Mouse (Mus musculus) adrenal gland, postnatal 36 days (tissue): ENCODE results near the gene Hoxc12. TPM values are rescaled to one million over a fixed set of nuclear protein-coding genes. Genes with fewer than 3 reads are reported as not detected.

Experiments
- DNase-seq, 2 experiments: peaks; one replicate each; pipeline ENCODE4 v3.0.0; 2021; ENCODE audit warnings: mixed read lengths in 1 of 2
- total RNA-seq, 2 experiments: library from RNA; stranded (reverse); gene quantifications; 2 replicates each; pipeline ENCODE4 v1.2.3; 2021

The Hoxc12 gene
- total RNA-seq, 2 experiments from 2014 or later = not detected

GRCm38 (mm10) chr15:102937036-102937666 is 594 bp downstream of the Hoxc12 start:
- no peak for DNase-seq

GRCm38 (mm10) chr15:102939256-102940155 is 2.9 kb downstream of the Hoxc12 start:
- no peak for DNase-seq

GRCm38 (mm10) chr15:102942739-102943467 is 6.3 kb downstream of the Hoxc12 start:
- no peak for DNase-seq

GRCm38 (mm10) chr15:102943468-102943813 is 6.9 kb downstream of the Hoxc12 start:
- DNase-seq = no peak

- no peak for DNase-seq
Measured at GRCm38 (mm10) chr15:102945185-102946077, 8.9 kb downstream of the Hoxc12 start.

- DNase-seq = no peak
Measured at GRCm38 (mm10) chr15:102947276-102947675, 10.7 kb downstream of the Hoxc12 start.

- no peak for DNase-seq
Measured at GRCm38 (mm10) chr15:102948842-102949241, 12.3 kb downstream of the Hoxc12 start.

GRCm38 (mm10) chr15:102949696-102950095 is 13.1 kb downstream of the Hoxc12 start:
- DNase-seq = no peak

- no peak for DNase-seq
Measured at GRCm38 (mm10) chr15:102950877-102951276, 14.3 kb downstream of the Hoxc12 start.

GRCm38 (mm10) chr15:102953561-102953960 is 17.0 kb downstream of the Hoxc12 start:
- DNase-seq = no peak

GRCm38 (mm10) chr15:102954192-102955006 is 17.8 kb downstream of the Hoxc12 start, which contains the start of gene Hoxc11:
TSS of gene Hoxc11 (plus strand) at chr15:102954427.
- DNase-seq = no peak

- DNase-seq = no peak
Measured at GRCm38 (mm10) chr15:102955007-102955382, 18.4 kb downstream of the Hoxc12 start.

- DNase-seq = no peak
Measured at GRCm38 (mm10) chr15:102955833-102956640, 19.5 kb downstream of the Hoxc12 start.

- DNase-seq = no peak
Measured at GRCm38 (mm10) chr15:102956906-102957305, 20.3 kb downstream of the Hoxc12 start.

- DNase-seq = no peak
Measured at GRCm38 (mm10) chr15:102959663-102960191, 23.2 kb downstream of the Hoxc12 start.

- DNase-seq = no peak
Measured at GRCm38 (mm10) chr15:102961728-102962127, 25.2 kb downstream of the Hoxc12 start.

- no peak for DNase-seq
Measured at GRCm38 (mm10) chr15:102962492-102962891, 25.9 kb downstream of the Hoxc12 start.

GRCm38 (mm10) chr15:102963259-102963658 is 26.7 kb downstream of the Hoxc12 start:
- DNase-seq = no peak
